Mouse (Mus musculus): ENCODE results near the gene Smlr1. TPM values are rescaled to one million over a fixed set of nuclear protein-coding genes. Genes with fewer than 3 reads are reported as not detected.

Smlr1 gene
- total and polyA plus RNA-seq, 3 experiments: not detected

GRCm38 (mm10) chr10:25539771-25540168, 3.7 kb upstream of the Smlr1 start:
- Histone ChIP-seq H3K4me3 (no peak overlapping the region), H3K27ac (peak overlapping the region; percentile 80), H3K36me3 (ENCODE audit: control insufficient read depth, insufficient read depth, low read length) (no peaks in the 10 kb centered on the region), H3K4me1 (ENCODE audit: control insufficient read depth, insufficient read depth, low read length) (no peaks in the 10 kb centered on the region), H3K9ac (ENCODE audit: low read depth, low read length) (no peak overlapping the region), H3K79me2 (replicated peaks; ENCODE audit: control insufficient read depth, insufficient read depth, low read length) (no peaks in the 10 kb centered on the region), H3K27me3 (ENCODE audit: control insufficient read depth, insufficient read depth, low read length) (no peaks in the 10 kb centered on the region)
- TF ChIP-seq CTCF (IDR thresholded peaks at IDR 0.05) (no peak), POLR2A (IDR thresholded peaks at IDR 0.05; ENCODE audit: insufficient read depth, low read depth, low read length) (no peak), EP300 (IDR thresholded peaks at IDR 0.05; ENCODE audit: insufficient read depth, low read depth, low read length) (no peak)
- peak in 1 of 2 experiments; percentile 42 for DNase-seq
- intact Hi-C loops (cut with DNase I): loop anchor here (5.0 kb wide), 2 partner anchors 138 to 603 kb away; no protein-coding TSS in a partner anchor
- 63% methylated on average over 6 of the region's 6 CpGs for WGBS

- Histone ChIP-seq H3K4me1 (ENCODE audit: control insufficient read depth, insufficient read depth, low read length) (no peaks in the 10 kb centered on the region), H3K27me3 (ENCODE audit: control insufficient read depth, insufficient read depth, low read length) (no peaks in the 10 kb centered on the region), H3K9ac (ENCODE audit: low read depth, low read length) (no peak overlapping the region; the same call in 1 of the 2 replicates), H3K79me2 (replicated peaks; ENCODE audit: control insufficient read depth, insufficient read depth, low read length) (no peaks in the 10 kb centered on the region), H3K36me3 (ENCODE audit: control insufficient read depth, insufficient read depth, low read length) (no peaks in the 10 kb centered on the region), H3K4me3 (no peak overlapping the region), H3K27ac (peak overlapping the region; percentile 80)
- TF ChIP-seq CTCF (IDR thresholded peaks at IDR 0.05): peak; percentile 73
- TF ChIP-seq POLR2A (IDR thresholded peaks at IDR 0.05; ENCODE audit: insufficient read depth, low read depth, low read length): no peak
- no peak for TF ChIP-seq EP300 (IDR thresholded peaks at IDR 0.05; ENCODE audit: insufficient read depth, low read depth, low read length)
- intact Hi-C loops (cut with DNase I): loop anchor here (5.0 kb wide), 2 partner anchors 138 to 603 kb away; no protein-coding TSS in a partner anchor
- peak in 1 of 2 experiments; percentile 55 for DNase-seq
- 69% methylated on average over 4 of the region's 4 CpGs for WGBS
Measured at GRCm38 (mm10) chr10:25539146-25539770, 3.2 kb upstream of the Smlr1 start.

- TF ChIP-seq EP300 (IDR thresholded peaks at IDR 0.05; ENCODE audit: insufficient read depth, low read depth, low read length) (no peak), CTCF (IDR thresholded peaks at IDR 0.05) (no peak), POLR2A (IDR thresholded peaks at IDR 0.05; ENCODE audit: insufficient read depth, low read depth, low read length) (no peak)
- Histone ChIP-seq H3K9ac (ENCODE audit: low read depth, low read length) (no peak overlapping the region), H3K27ac (peak overlapping the region; percentile 80), H3K4me1 (ENCODE audit: control insufficient read depth, insufficient read depth, low read length) (no peaks in the 10 kb centered on the region), H3K27me3 (ENCODE audit: control insufficient read depth, insufficient read depth, low read length) (no peaks in the 10 kb centered on the region), H3K4me3 (no peak overlapping the region), H3K36me3 (ENCODE audit: control insufficient read depth, insufficient read depth, low read length) (no peaks in the 10 kb centered on the region), H3K79me2 (replicated peaks; ENCODE audit: control insufficient read depth, insufficient read depth, low read length) (no peaks in the 10 kb centered on the region)
- intact Hi-C loops (cut with DNase I): loop anchor here (5.0 kb wide), 2 partner anchors 139 to 604 kb away; no protein-coding TSS in a partner anchor
- WGBS: 70% methylated on average over 1 of the region's 1 CpGs
- DNase-seq: no peak
Measured at GRCm38 (mm10) chr10:25538738-25539137, 2.7 kb upstream of the Smlr1 start.

- intact Hi-C loops (cut with DNase I): loop anchor here (5.0 kb wide), 2 partner anchors 141 to 606 kb away; no protein-coding TSS in a partner anchor
- Histone ChIP-seq H3K9ac (ENCODE audit: low read depth, low read length) (no peak overlapping the region), H3K79me2 (replicated peaks; ENCODE audit: control insufficient read depth, insufficient read depth, low read length) (no peaks in the 10 kb centered on the region)
Measured at GRCm38 (mm10) chr10:25536621-25537020, 554 bp upstream of the Smlr1 start.

GRCm38 (mm10) chr10:25534467-25534866, 1.6 kb downstream of the Smlr1 start:
- intact Hi-C loops (cut with DNase I): no loop called here
- H3K36me3 ChIP-seq (ENCODE audit: control insufficient read depth, insufficient read depth, low read length): no peaks in the 10 kb centered on the region
- no peak overlapping the region for H3K27ac ChIP-seq
- H3K79me2 ChIP-seq (replicated peaks; ENCODE audit: control insufficient read depth, insufficient read depth, low read length): no peaks in the 10 kb centered on the region
- H3K9ac ChIP-seq (ENCODE audit: low read depth, low read length): no peak overlapping the region
- no peak overlapping the region for H3K4me3 ChIP-seq
- H3K4me1 ChIP-seq (ENCODE audit: control insufficient read depth, insufficient read depth, low read length): no peaks in the 10 kb centered on the region; the same call in 1 of the 2 replicates
- WGBS: 87% methylated on average over 5 of the region's 5 CpGs
- no peaks in the 10 kb centered on the region for H3K27me3 ChIP-seq (ENCODE audit: control insufficient read depth, insufficient read depth, low read length)
- no peak for TF ChIP-seq EP300 (IDR thresholded peaks at IDR 0.05; ENCODE audit: insufficient read depth, low read depth, low read length)
- TF ChIP-seq CTCF (IDR thresholded peaks at IDR 0.05): no peak
- no peak for TF ChIP-seq POLR2A (IDR thresholded peaks at IDR 0.05; ENCODE audit: insufficient read depth, low read depth, low read length)
- no peak for DNase-seq

More at GRCm38 (mm10) chr10:25536621-25537020, 554 bp upstream of the Smlr1 start:
- 93% methylated on average over 6 of the region's 6 CpGs for WGBS
- H3K27me3 ChIP-seq (ENCODE audit: control insufficient read depth, insufficient read depth, low read length): no peaks in the 10 kb centered on the region
- H3K27ac ChIP-seq: no peak overlapping the region
- H3K4me1 ChIP-seq (ENCODE audit: control insufficient read depth, insufficient read depth, low read length): no peaks in the 10 kb centered on the region; the same call in 1 of the 2 replicates
- no peak for DNase-seq
- TF ChIP-seq EP300 (IDR thresholded peaks at IDR 0.05; ENCODE audit: insufficient read depth, low read depth, low read length) (no peak), POLR2A (IDR thresholded peaks at IDR 0.05; ENCODE audit: insufficient read depth, low read depth, low read length) (no peak), CTCF (IDR thresholded peaks at IDR 0.05) (no peak)
- H3K4me3 ChIP-seq: no peak overlapping the region
- H3K36me3 ChIP-seq (ENCODE audit: control insufficient read depth, insufficient read depth, low read length): no peaks in the 10 kb centered on the region
